Mouse (Mus musculus) neutrophil, adult 83 days (primary cell): Measurements from ENCODE around the gene Rabl2. TPM values are rescaled to one million over a fixed set of nuclear protein-coding genes. Genes with fewer than 3 reads are reported as not detected.

Source experiments
- total RNA-seq, 2 experiments: library from RNA; stranded (reverse); gene quantifications; one replicate each; pipeline ENCODE4 v1.2.4; 2023

Gene Rabl2
- 1 to 10 TPM; 2.0 to 4.4 TPM for total RNA-seq

DNA sequence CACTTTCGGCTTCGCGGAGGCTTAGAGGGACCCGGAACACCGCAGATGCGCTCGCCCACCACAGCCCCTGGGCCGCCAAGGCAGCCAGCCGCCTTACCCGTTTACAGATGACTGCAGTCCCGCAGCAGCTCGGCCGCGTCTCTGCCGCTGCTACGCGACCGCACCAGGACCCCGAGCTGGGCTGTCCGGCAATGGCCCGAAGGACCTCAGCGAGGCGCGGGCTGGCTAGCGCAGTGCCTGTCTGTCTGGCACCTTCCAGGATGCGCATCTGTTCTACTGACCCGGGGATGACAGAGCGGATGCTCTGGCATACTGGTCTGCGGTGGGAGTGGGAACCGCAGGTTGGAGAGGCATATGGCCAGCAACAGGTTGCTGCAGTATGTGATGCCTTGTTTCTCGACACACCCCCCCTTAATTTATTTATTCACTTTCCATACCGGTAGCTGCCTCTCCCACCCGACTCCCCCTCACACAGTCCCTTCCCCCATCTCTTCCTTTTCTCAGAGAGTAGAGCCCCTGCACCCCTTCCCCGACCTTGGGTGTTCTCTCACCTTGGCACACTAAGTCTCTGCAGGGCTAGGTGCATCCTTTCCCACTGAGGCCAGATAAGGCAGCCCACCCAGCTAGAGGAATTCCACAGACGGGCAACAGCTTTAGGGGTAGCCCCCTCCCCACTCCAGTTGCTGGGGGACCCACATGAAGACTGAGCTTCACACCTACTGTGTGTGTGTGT is at the start of gene Rabl2:
TSS of gene Rabl2 (minus strand) at position 201 of the 733 bp plus-strand sequence.

DNA sequence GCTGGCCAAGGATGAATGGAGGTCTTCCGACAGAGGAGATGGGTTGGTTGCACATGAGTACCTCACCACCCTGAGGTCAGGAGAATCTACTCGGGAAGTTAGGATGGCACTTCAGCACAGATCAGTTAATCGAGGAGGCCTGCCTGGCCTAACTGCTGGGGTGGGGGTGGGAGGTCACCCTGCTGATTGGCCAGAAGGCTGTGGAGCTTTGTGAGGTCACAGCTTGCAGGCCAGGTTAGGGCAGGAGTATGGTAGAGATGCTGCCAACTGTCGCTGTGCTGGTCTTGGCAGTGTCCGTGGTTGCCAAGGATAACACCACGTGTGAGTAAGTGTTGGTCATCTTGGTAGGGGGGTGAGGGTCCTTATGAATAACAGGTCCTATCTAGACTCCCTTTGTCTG is 23.6 kb downstream of the Rabl2 start, which contains the start of gene Acr:
TSS of gene Acr (plus strand) at position 213 of the 400 bp plus-strand sequence.

Other genes with a start within 250 kb of the Rabl2 start
- gene Lmf2, start 236.3 kb downstream of the Rabl2 start, total RNA-seq: 10 to 100 TPM; 38.9 to 51.4 TPM
- 100 to 1,000 TPM in 1 of 2 experiments, 10 to 100 TPM in 1; 92.6 to 104 TPM for gene Ncaph2, start 236.2 kb downstream of the Rabl2 start, total RNA-seq
- gene Sco2, start 218.1 kb downstream of the Rabl2 start, total RNA-seq: 1 to 10 TPM; 5.1 to 5.4 TPM
- under 1 TPM; 0.22 to 0.24 TPM for gene Tymp, start 214.9 kb downstream of the Rabl2 start, total RNA-seq
- gene Odf3b, start 212.6 kb downstream of the Rabl2 start, total RNA-seq: 1 to 10 TPM in 1 of 2 experiments, not detected in 1; 1.1 TPM
- gene Klhdc7b, start 207.0 kb downstream of the Rabl2 start, total RNA-seq: not detected
- not detected for gene Syce3, start 181.4 kb downstream of the Rabl2 start, total RNA-seq
- 1 to 10 TPM; 4.3 to 5.4 TPM for gene Cpt1b, start 166.1 kb downstream of the Rabl2 start, total RNA-seq
- gene C730034F03Rik, start 162.3 kb downstream of the Rabl2 start, total RNA-seq: 10 to 100 TPM; 11.1 to 15.7 TPM
- gene Gm44502, start 162.2 kb downstream of the Rabl2 start, total RNA-seq: not detected
- gene Chkb, start 162.0 kb downstream of the Rabl2 start, total RNA-seq: 100 to 1,000 TPM; 101 to 122 TPM
- not detected for gene Mapk8ip2, start 138.0 kb downstream of the Rabl2 start, total RNA-seq
- 10 to 100 TPM; 12.7 to 14.9 TPM for gene Arsa, start 114.5 kb downstream of the Rabl2 start, total RNA-seq
- gene Shank3, start 92.3 kb downstream of the Rabl2 start, total RNA-seq: 1 to 10 TPM; 1.0 to 3.4 TPM
- not detected for gene Acr, start 23.6 kb downstream of the Rabl2 start, total RNA-seq
- not detected for gene Syt10, start 249.9 kb upstream of the Rabl2 start, total RNA-seq